Mouse (Mus musculus): ENCODE data around the gene Map4k1. TPM values are rescaled to one million over a fixed set of nuclear protein-coding genes. Genes with fewer than 3 reads are reported as not detected.
A peak's percentile ranks its signal among the peaks of the same experiment; 100 is the strongest.

The Map4k1 gene
- polyA plus RNA-seq (2016; fragmentation: Nextera tagmentation; extraction: Ambion mirVana) = 5.5 and 6.2 TPM in 2 replicates

DNA sequence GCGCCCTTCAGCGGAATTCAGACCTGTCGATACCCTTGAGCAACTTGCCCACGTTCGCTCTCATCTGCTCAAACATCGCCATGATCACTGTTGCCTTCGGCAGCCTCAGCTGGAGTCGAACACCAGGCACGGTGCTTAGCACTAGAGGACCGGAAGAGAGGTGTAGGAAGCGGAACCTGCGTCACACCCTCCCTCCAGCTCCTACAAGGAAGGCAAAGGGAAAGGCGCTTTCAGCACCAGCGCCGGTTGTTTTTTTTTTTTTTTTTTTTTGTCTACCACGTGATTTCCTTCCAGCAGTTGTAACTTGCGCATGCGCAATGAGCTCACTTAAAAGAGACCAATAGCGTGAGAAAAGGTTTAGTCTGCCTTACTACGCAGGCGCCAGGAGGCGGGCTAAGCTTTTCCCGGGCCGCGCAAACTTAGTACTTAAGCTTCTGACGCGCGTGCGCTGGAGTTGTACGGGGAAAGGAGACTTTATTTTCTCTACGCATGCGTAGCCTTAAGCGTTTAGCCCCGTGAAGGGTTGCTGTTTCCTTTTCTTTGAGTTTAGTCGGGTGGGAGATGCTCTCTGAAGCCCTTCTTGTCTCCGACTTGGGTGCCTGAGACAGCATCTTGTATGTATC lies at the start of gene Map4k1, which contains the start of gene Eif3k:
Gene Map4k1 (plus strand): TSS at position 400 of the 623 bp plus-strand sequence.
Gene Eif3k (minus strand): TSS at position 214 of the 623 bp plus-strand sequence.
- H3K9ac ChIP-seq = peak within 1 kb of the TSS; percentile 61
- peaks cover 16% of the 10 kb centered on the region for H3K4me1 ChIP-seq
- H3K9me3 ChIP-seq = no peaks in the 10 kb centered on the region
- no peaks in the 10 kb centered on the region for H3K27me3 ChIP-seq (replicated peaks)
- H3K36me3 ChIP-seq = peaks cover 27% of the 10 kb centered on the region
- ATAC-seq (ENCODE audit: low FRiP score, low read depth) = peak; percentile 94
- WGBS = under 1% methylated on average over 36 of the region's 36 CpGs
- peak within 1 kb of the TSS; percentile 64 for H3K4me3 ChIP-seq
- peak within 1 kb of the TSS; percentile 83 for H3K4me2 ChIP-seq (replicated peaks)
- H3K27ac ChIP-seq = no peak within 1 kb of the TSS

DNA sequence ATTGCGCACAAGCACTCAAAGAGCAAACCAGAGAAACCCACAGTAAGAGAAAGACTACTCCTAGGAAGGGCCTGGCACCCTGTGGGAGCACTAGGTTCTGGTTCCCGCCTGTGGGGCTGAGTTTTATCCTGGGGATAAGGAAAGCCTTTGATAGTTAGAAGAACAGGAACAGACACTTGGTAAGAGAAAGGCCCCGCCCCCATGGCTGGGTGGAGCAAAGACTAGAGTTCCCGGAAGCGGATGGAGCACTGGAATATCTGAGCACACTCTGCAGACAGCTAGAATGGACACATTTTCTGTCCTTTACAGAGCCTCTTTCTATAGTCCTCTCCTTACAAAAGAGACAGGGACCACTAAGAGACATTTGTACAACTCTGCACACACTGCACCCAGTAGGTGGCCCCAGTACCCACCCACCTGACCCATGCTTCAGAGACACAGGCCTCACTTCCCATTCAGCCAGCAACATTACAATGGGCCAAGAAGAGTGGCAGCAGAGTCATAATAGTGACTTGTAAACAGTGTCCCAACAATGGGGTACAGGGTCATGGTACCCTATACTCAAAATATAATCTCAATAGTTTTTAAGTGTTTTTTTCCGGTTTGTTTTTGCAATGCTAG lies 49.3 kb upstream of the Map4k1 start:
- H3K9me3 ChIP-seq = no peaks in the 10 kb centered on the region
- WGBS = 81% methylated on average over 6 of the region's 6 CpGs
- no peaks in the 10 kb centered on the region for H3K27me3 ChIP-seq (replicated peaks)
- peaks cover 24% of the 10 kb centered on the region for H3K4me1 ChIP-seq
- no peak overlapping the region for H3K4me3 ChIP-seq
- peaks cover 3% of the 10 kb centered on the region; the same call in 1 of the 2 replicates for H3K36me3 ChIP-seq
- no peak for ATAC-seq (ENCODE audit: low FRiP score, low read depth)
- H3K4me2 ChIP-seq (replicated peaks) = no peak overlapping the region
- no peak overlapping the region for H3K27ac ChIP-seq
- no peak overlapping the region for H3K9ac ChIP-seq

DNA sequence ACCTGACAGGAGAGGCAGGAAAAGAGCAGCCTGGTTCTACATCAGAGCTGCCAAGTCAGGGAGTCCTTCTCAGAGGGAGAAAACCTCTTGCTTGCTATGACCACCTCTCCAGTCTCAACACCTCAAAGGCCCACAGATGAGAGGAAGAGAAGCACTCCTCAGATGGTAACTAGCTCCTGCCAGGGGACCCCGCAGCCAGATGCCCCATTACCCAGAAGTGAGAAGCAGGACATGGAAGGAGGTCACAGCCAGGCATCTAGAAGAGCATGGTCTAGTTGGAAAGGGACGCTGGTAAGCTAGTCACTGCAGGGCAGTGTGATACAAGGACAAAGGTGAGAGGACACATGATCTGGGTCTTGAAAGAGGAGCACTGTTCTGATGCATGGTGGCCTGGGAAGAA lies 48.0 kb upstream of the Map4k1 start:
- Histone ChIP-seq H3K4me3 (no peak overlapping the region), H3K27me3 (replicated peaks) (no peaks in the 10 kb centered on the region), H3K9me3 (no peaks in the 10 kb centered on the region), H3K4me1 (peaks cover 27% of the 10 kb centered on the region), H3K4me2 (replicated peaks) (no peak overlapping the region), H3K9ac (no peak overlapping the region), H3K36me3 (peaks cover 3% of the 10 kb centered on the region; the same call in 1 of the 2 replicates), H3K27ac (no peak overlapping the region)
- no peak for ATAC-seq (ENCODE audit: low FRiP score, low read depth)
- 99% methylated on average over 2 of the region's 2 CpGs for WGBS

DNA sequence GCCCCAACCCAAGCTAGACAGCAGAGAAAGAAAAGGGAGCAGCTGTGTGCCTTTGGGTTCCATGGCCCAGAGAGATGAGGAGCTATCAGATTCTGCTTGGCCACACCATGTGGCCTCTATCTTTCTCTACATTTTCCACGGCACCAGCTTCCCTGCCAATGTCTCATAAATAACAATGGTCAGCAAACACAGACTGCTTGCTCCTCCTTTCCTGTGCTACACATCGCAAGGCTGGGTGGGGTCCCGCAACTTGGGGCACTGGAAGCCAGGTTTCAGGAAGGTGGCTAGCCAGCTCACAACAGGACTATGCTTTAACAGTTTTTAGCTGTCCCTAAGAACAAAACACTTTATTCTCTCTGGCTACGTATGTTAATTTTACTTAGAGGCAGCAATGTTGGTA lies 45.1 kb upstream of the Map4k1 start:
- Histone ChIP-seq H3K27me3 (replicated peaks) (no peaks in the 10 kb centered on the region), H3K9me3 (no peaks in the 10 kb centered on the region), H3K9ac (no peak overlapping the region), H3K36me3 (peaks cover 3% of the 10 kb centered on the region; the same call in 1 of the 2 replicates), H3K4me3 (no peak overlapping the region), H3K27ac (0 out of 2 replicates have a peak overlapping the region, but pooled peaks have one; percentile 22), H3K4me2 (replicated peaks) (no peak overlapping the region), H3K4me1 (peaks cover 29% of the 10 kb centered on the region)
- no peak for ATAC-seq (ENCODE audit: low FRiP score, low read depth)
- 59% methylated on average over 4 of the region's 4 CpGs for WGBS

DNA sequence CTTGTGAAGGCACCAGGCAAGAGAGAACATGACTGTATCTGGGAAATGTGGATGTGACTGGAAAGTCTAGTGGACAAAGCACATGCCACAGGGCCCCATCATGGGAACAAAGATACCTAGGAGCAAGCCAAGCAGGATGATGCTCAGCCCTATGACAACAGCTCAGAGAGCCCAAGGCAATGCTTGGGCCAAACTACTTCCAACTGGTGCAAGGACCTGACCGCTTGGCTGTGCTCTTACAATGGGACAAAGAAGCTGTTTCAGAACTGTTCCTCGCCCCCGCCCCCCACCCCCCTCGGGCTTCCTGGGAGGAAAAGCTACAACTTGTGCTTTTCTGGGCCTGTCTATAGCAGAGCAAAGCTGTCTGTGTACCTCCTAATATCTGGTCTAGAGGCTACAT lies 43.2 kb upstream of the Map4k1 start:
- Histone ChIP-seq H3K27ac (no peak overlapping the region), H3K36me3 (peaks cover 3% of the 10 kb centered on the region), H3K4me3 (no peak overlapping the region), H3K9ac (no peak overlapping the region), H3K4me2 (replicated peaks) (no peak overlapping the region), H3K9me3 (no peaks in the 10 kb centered on the region), H3K27me3 (replicated peaks) (no peaks in the 10 kb centered on the region), H3K4me1 (peaks cover 31% of the 10 kb centered on the region)
- 73% methylated on average over 4 of the region's 4 CpGs for WGBS
- ATAC-seq (ENCODE audit: low FRiP score, low read depth) = no peak

DNA sequence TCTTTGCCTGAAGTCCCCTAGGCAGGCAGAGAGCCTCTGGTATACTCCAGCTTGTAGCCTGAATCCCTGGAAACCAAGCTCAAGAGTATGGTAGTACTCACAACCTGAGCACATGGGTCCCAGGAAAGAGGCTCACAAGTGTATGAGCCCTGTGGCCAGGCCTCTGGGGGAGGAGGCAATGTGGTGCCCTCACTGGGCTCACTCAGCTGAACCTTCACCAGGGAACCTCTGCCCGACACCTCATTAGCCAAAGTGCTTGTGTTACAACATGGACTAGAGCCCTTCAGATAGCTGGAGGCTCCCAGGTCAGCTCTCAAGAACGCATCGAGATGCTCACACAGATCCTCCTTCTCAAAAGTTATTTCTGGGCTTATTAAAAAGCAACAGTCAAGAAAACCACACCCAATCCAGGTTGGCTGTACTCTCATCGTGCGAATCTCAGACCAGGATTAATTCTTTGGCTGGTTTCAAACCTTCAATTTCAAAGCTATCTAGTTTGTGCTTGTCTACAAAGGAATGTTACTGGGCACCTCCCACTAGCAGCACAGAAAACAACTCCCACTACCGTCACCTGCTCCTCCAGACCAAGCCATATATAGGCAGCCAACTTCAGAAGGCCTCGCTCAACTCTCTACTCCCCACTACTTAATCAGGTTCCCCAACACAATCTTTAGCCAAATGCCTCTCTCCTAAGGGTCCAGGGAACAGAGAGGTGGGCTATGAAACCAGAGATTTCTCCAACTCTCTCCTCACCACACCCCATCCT lies 42.2 kb upstream of the Map4k1 start:
- Histone ChIP-seq H3K36me3 (no peaks in the 10 kb centered on the region; the same call in 1 of the 2 replicates), H3K9me3 (no peaks in the 10 kb centered on the region), H3K27me3 (replicated peaks) (no peaks in the 10 kb centered on the region), H3K27ac (no peak overlapping the region), H3K9ac (no peak overlapping the region), H3K4me3 (no peak overlapping the region), H3K4me1 (peaks cover 31% of the 10 kb centered on the region), H3K4me2 (replicated peaks) (no peak overlapping the region)
- ATAC-seq (ENCODE audit: low FRiP score, low read depth) = no peak
- WGBS = 88% methylated on average over 7 of the region's 7 CpGs

DNA sequence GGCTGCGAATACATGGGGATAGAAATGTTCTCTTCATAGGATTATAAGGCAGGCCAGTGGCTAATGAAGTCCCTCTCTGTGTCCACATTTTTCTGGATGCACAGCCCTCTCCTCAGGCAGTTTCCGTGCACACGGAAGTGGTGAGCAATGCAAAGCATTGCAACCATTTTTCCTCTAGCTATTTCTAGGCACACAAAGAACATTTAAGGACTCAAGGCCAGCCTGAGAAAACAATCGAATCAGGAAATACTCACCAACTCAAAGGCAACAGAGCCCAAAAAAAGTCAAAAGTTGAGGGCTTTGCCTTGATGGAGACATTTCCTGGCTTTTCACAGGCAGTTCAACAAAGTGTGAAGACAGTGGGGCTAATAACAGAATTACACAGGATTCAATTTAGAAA lies 40.7 kb upstream of the Map4k1 start:
- 80% methylated on average over 4 of the region's 4 CpGs for WGBS
- H3K4me2 ChIP-seq (replicated peaks) = no peak overlapping the region
- H3K4me3 ChIP-seq = no peak overlapping the region
- no peak for ATAC-seq (ENCODE audit: low FRiP score, low read depth)
- peak overlapping the region; percentile 21; the same call in 1 of the 2 replicates for H3K9ac ChIP-seq
- no peaks in the 10 kb centered on the region; the same call in 1 of the 2 replicates for H3K36me3 ChIP-seq
- H3K9me3 ChIP-seq = no peaks in the 10 kb centered on the region
- H3K27me3 ChIP-seq (replicated peaks) = no peaks in the 10 kb centered on the region
- H3K27ac ChIP-seq = no peak overlapping the region
- H3K4me1 ChIP-seq = peaks cover 41% of the 10 kb centered on the region

DNA sequence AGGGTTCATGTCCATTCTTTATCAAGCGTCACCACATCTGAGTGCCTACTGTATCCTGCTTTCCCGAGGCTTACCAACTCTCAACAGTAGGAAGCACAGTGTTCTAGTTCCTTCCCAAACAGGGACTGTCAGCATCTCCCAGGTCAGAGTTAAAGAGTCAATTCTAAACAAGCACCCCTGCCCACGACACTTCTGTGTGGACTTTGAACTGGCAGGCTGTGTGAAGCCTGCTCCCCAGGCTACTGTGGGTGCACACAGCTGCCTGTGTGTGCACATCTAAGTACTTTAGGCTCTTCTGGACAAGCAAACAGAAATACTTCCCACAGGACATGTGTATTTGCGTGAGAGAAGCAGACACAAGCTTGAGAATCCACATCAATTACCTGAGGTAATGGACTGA lies 40.3 kb upstream of the Map4k1 start:
- ATAC-seq (ENCODE audit: low FRiP score, low read depth) = no peak
- no peak overlapping the region for H3K9ac ChIP-seq
- no peak overlapping the region for H3K4me3 ChIP-seq
- WGBS = 82% methylated on average over 4 of the region's 4 CpGs
- no peaks in the 10 kb centered on the region for H3K27me3 ChIP-seq (replicated peaks)
- H3K4me2 ChIP-seq (replicated peaks) = no peak overlapping the region
- peaks cover 43% of the 10 kb centered on the region for H3K4me1 ChIP-seq
- H3K36me3 ChIP-seq = peaks cover under 1% of the 10 kb centered on the region; the same call in 1 of the 2 replicates
- H3K9me3 ChIP-seq = no peaks in the 10 kb centered on the region
- H3K27ac ChIP-seq = no peak overlapping the region

DNA sequence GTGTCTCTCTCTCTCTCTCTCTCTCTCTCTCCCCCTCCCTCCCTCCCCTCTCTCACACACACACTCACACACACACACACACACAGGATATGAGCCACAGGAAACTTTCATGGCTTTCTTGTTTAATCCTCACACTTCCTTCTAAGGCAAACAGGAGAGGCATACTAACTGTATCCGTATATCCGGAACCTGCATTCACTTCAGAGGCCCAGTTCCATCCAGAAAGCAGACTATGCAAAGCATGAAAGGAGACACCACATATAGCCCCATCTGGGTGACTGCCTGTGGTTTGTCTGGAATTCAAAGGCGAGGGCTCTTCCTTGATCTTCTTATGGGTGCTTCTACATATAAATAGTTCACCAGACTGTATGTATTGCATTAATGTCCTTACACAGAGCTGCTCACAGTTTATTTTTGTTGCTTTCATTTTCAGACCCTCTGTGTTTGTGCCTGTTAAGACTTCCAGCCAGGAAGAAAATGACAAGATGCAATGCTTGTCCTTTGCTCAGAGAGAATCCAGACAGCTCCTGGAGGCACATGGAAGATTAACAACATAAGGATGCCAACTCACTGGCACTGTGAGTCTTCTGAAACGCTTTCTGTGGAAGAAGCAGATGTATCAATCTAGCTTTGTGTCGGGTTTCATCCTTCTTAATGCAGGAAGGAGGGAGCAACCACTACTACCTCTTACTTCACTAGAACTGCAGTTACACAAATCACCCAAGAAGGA lies 38.2 kb upstream of the Map4k1 start:
- Histone ChIP-seq H3K4me1 (peaks cover 41% of the 10 kb centered on the region), H3K4me2 (replicated peaks) (no peak overlapping the region), H3K27me3 (replicated peaks) (no peaks in the 10 kb centered on the region), H3K9me3 (no peaks in the 10 kb centered on the region), H3K9ac (no peak overlapping the region), H3K4me3 (no peak overlapping the region), H3K36me3 (peaks cover 4% of the 10 kb centered on the region; the same call in 1 of the 2 replicates), H3K27ac (no peak overlapping the region)
- 79% methylated on average over 5 of the region's 5 CpGs for WGBS
- no peak for ATAC-seq (ENCODE audit: low FRiP score, low read depth)

DNA sequence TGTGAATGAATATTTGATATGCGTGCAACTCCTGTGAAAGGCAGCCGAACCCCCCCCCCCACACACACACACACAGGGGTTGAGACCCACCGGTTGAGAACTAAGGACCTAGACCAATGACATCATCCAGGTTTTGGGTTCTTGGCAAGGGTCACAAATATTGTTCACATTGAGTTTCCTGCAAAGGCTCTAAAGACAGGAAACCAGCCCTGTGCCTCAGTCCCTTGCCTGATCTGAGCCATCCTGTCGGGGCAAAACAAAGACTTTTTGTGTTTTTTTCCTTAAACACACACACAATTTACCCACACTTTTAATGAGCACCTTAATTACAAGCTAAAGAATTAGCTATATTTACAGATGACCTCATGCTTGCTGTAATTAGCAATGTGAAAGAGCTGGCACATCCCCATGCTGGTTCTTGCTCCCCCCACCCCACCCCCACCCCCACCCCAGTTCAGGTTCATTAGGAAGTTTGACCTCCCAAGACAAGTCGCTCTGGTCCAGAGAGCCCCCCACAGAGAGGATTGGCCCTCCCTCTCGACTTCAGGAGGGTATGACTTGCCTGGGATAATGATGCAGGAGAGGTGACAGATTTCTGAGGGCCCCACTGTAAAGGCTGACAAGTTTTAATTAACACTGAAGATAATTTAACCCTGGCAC lies 37.0 kb upstream of the Map4k1 start:
- no peak for ATAC-seq (ENCODE audit: low FRiP score, low read depth)
- H3K4me3 ChIP-seq = no peak overlapping the region
- H3K27me3 ChIP-seq (replicated peaks) = no peaks in the 10 kb centered on the region
- H3K9me3 ChIP-seq = no peaks in the 10 kb centered on the region
- H3K4me1 ChIP-seq = peaks cover 36% of the 10 kb centered on the region
- 55% methylated on average over 6 of the region's 6 CpGs for WGBS
- H3K27ac ChIP-seq = no peak overlapping the region
- no peak overlapping the region for H3K4me2 ChIP-seq (replicated peaks)
- peaks cover 7% of the 10 kb centered on the region for H3K36me3 ChIP-seq
- no peak overlapping the region for H3K9ac ChIP-seq
